ENCODE assay signal across 8 mouse cellular contexts in genomic region chr17:70854021-70854420, GRCm38 (mm10). TPM values are rescaled to one million over a fixed set of nuclear protein-coding genes. Genes with fewer than 3 reads are reported as not detected.
DNase-seq lines count a peak whose midpoint lies in the region; ATAC-seq lines count a peak whose summit lies in the region.

No protein-coding gene starts in this region.

- H3K36me3 ChIP-seq in kidney, embryonic 15.5 days, result no peaks in the 10 kb centered on the region
- no peaks in the 10 kb centered on the region for H3K36me3 ChIP-seq in intestine, embryonic 14.5 days (ENCODE audit: control insufficient read depth, insufficient read depth, low read length)
- no peaks in the 10 kb centered on the region for H3K36me3 ChIP-seq in neural tube, embryonic 11.5 days (ENCODE audit: control insufficient read depth, insufficient read depth, low read length)

- no peak for ATAC-seq in kidney, embryonic 15.5 days (replicated peaks; ENCODE audit: low FRiP score)
- ATAC-seq in intestine, embryonic 14.5 days (replicated peaks; ENCODE audit: low FRiP score, low TSS enrichment, low read depth), result no peak
- ATAC-seq in neural tube, embryonic 11.5 days (ENCODE audit: insufficient read depth, low FRiP score, low TSS enrichment), result no peak
- ATAC-seq in frontal cortex, adult (ENCODE audit: low TSS enrichment), result no peak

- H3K4me3 ChIP-seq in kidney, embryonic 15.5 days (replicated peaks), result peak overlapping the region; percentile 65
- H3K4me3 ChIP-seq in intestine, embryonic 14.5 days (ENCODE audit: low read depth, low read length), result peak overlapping the region; percentile 67
- no peak overlapping the region for H3K4me3 ChIP-seq in neural tube, embryonic 11.5 days (ENCODE audit: low read depth, low read length)

- WGBS in kidney, embryonic 15.5 days, result 28% methylated on average over 6 of the region's 6 CpGs
- WGBS in intestine, embryonic 14.5 days, result 13% methylated on average over 6 of the region's 6 CpGs
- WGBS in neural tube, embryonic 11.5 days, result 24% methylated on average over 6 of the region's 6 CpGs

- H3K27ac ChIP-seq in kidney, embryonic 15.5 days, result peak overlapping the region; percentile 98
- no peak overlapping the region; the same call in 1 of the 2 replicates for H3K27ac ChIP-seq in intestine, embryonic 14.5 days (ENCODE audit: low read depth)
- no peak overlapping the region for H3K27ac ChIP-seq in neural tube, embryonic 11.5 days (ENCODE audit: low read depth, low read length)

- no peak for DNase-seq in kidney, adult 8-10 months
- DNase-seq in embryo, embryonic 10.5 days (ENCODE audit: low spot score), result peak; percentile 46
- no peak for DNase-seq in intestine, embryonic 14.5 days (ENCODE audit: low spot score)
- DNase-seq in neural tube, embryonic 11.5 days (ENCODE audit: low spot score), result no peak
- no peak for DNase-seq in layer of hippocampus, adult 9-11 months
- DNase-seq in gastrocnemius, postnatal 25 days, result no peak

- H3K4me1 ChIP-seq in kidney, embryonic 15.5 days, result peaks cover 20% of the 10 kb centered on the region
- no peaks in the 10 kb centered on the region for H3K4me1 ChIP-seq in intestine, embryonic 14.5 days (replicated peaks; ENCODE audit: control insufficient read depth, insufficient read depth, low read length)
- no peaks in the 10 kb centered on the region for H3K4me1 ChIP-seq in neural tube, embryonic 11.5 days (ENCODE audit: control insufficient read depth, insufficient read depth, low read length)

- no peaks in the 10 kb centered on the region for H3K27me3 ChIP-seq in kidney, embryonic 15.5 days
- H3K27me3 ChIP-seq in intestine, embryonic 14.5 days (replicated peaks; ENCODE audit: control insufficient read depth, insufficient read depth, low read length), result no peaks in the 10 kb centered on the region
- no peaks in the 10 kb centered on the region for H3K27me3 ChIP-seq in neural tube, embryonic 11.5 days (ENCODE audit: control insufficient read depth, insufficient read depth, low read length)

- H3K9me3 ChIP-seq in kidney, embryonic 15.5 days (replicated peaks), result no peaks in the 10 kb centered on the region
- no peaks in the 10 kb centered on the region for H3K9me3 ChIP-seq in intestine, embryonic 14.5 days (ENCODE audit: control insufficient read depth, low read length)
- H3K9me3 ChIP-seq in neural tube, embryonic 11.5 days (ENCODE audit: control insufficient read depth, low read length), result no peaks in the 10 kb centered on the region

- no peak overlapping the region for H3K9ac ChIP-seq in kidney, embryonic 15.5 days
- no peak overlapping the region; the same call in 1 of the 2 replicates for H3K9ac ChIP-seq in intestine, embryonic 14.5 days (ENCODE audit: low read length)
- no peak overlapping the region for H3K9ac ChIP-seq in neural tube, embryonic 11.5 days (ENCODE audit: low read length)

- peak overlapping the region; percentile 94 for H3K4me2 ChIP-seq in kidney, embryonic 15.5 days
- peak overlapping the region; percentile 99 for H3K4me2 ChIP-seq in intestine, embryonic 14.5 days (ENCODE audit: low read length)
- H3K4me2 ChIP-seq in neural tube, embryonic 11.5 days (ENCODE audit: low read depth), result peak overlapping the region; percentile 97

RNA-seq across cellular contexts. Expression of gene Tgif1, which starts 0.7 kb away (rescaled TPM):
- 87.9 and 89.6 TPM in 2 replicates for polyA plus RNA-seq in kidney, embryonic 15.5 days (2015; fragmentation: Nextera tagmentation; extraction: Ambion mirVana)
- polyA plus RNA-seq in intestine, embryonic 14.5 days (2014; fragmentation: Nextera tagmentation; extraction: Ambion mirVana), result 56.1 and 58.4 TPM in 2 replicates
- polyA plus RNA-seq in neural tube, embryonic 11.5 days (2014; fragmentation: Nextera tagmentation; extraction: Ambion mirVana), result 63.8 and 66.2 TPM in 2 replicates
- total RNA-seq in gastrocnemius, postnatal 25 days (2021), result 1 to 10 TPM; 3.8 to 4.4 TPM
